Mouse (Mus musculus) midbrain, postnatal 0 days (tissue): ENCODE results near the gene Abca17. TPM values are rescaled to one million over a fixed set of nuclear protein-coding genes. Genes with fewer than 3 reads are reported as not detected.

Experiments
- ATAC-seq: fragments of 200-750 bp; cut with Nextera tagmentation; 2 replicates; pipeline ENCODE4 v1.8.0; 2017; ENCODE audit warnings: moderate number of reproducible peaks, mild to moderate bottlenecking, moderate TSS enrichment, moderate library complexity; ENCODE audit not compliant: low FRiP score
- DNase-seq: peaks from one replicate; pipeline ENCODE4 v3.0.0-alpha.2; 2015; ENCODE audit warnings: low spot score
- H3K27ac ChIP-seq: fragments of 300-500 bp; sonication (generic); 2 replicates; pipeline ENCODE4 v1.5.1; 2014; ENCODE audit warnings: low read depth, mild to moderate bottlenecking, low read length, mixed read lengths
- H3K27me3 ChIP-seq: fragments of 300-500 bp; sonication (generic); 2 replicates; pipeline ENCODE4 v1.6.1; 2014; ENCODE audit warnings: low read length, control low read depth, mixed read lengths; ENCODE audit not compliant: insufficient read depth
- H3K36me3 ChIP-seq: fragments of 300-500 bp; sonication (generic); 2 replicates; pipeline ENCODE4 v1.6.1; 2014; ENCODE audit warnings: low read length, control low read depth, mixed read lengths; ENCODE audit not compliant: insufficient read depth
- H3K4me1 ChIP-seq: fragments of 300-500 bp; sonication (generic); 2 replicates; pipeline ENCODE4 v1.6.1; 2014; ENCODE audit warnings: mild to moderate bottlenecking, control low read depth, antibody characterized with exemption, low read length, mixed read lengths; ENCODE audit not compliant: insufficient read depth
- H3K4me2 ChIP-seq: fragments of 300-500 bp; sonication (generic); 2 replicates; pipeline ENCODE4 v1.6.1; 2014; ENCODE audit warnings: low read depth, mild to moderate bottlenecking, low read length, mixed read lengths; ENCODE audit not compliant: poor library complexity, severe bottlenecking
- H3K4me3 ChIP-seq: fragments of 300-500 bp; sonication (generic); 2 replicates; pipeline ENCODE4 v1.5.1; 2014; ENCODE audit warnings: low read depth, mild to moderate bottlenecking, low read length, moderate library complexity
- H3K9ac ChIP-seq: fragments of 300-500 bp; sonication (generic); replicated peaks from 2 replicates; pipeline ENCODE4 v1.6.1; 2014; ENCODE audit warnings: mild to moderate bottlenecking, low read length, moderate library complexity, mixed read lengths; ENCODE audit not compliant: poor library complexity, severe bottlenecking
- H3K9me3 ChIP-seq: fragments of 300-500 bp; sonication (generic); 2 replicates; pipeline ENCODE4 v1.6.1; 2016; ENCODE audit warnings: low read length, control low read depth
- CTCF ChIP-seq: IDR thresholded peaks from 2 replicates; pipeline ENCODE4 v1.5.1; 2016; ENCODE audit warnings: antibody characterized with exemption, mild to moderate bottlenecking
- WGBS: fragments of 180-500 bp; shearing (Covaris S2); extraction: QIAGEN DNeasy Blood & Tissue Kit; methylation state at CpG from one replicate; pipeline ENCODE4 v1.1.7; 2014; 5-methylcytosine and 5-hydroxymethylcytosine counted together
- polyA plus RNA-seq: library from polyadenylated mRNA; unstranded; fragments of >200 nt; fragmentation: Nextera tagmentation; extraction: Ambion mirVana; gene quantifications from 2 replicates; pipeline ENCODE4 v1.2.1, GENCODE M21; 2015
- total RNA-seq: library from RNA; depleted of rRNA; stranded (reverse); fragments of >200 nt; gene quantifications from 2 replicates; pipeline ENCODE4 v1.2.3, GENCODE M21; 2014

The Abca17 gene
- total and polyA plus RNA-seq, 2 experiments from 2014 or later: 0.99 to 1.1 TPM

DNA sequence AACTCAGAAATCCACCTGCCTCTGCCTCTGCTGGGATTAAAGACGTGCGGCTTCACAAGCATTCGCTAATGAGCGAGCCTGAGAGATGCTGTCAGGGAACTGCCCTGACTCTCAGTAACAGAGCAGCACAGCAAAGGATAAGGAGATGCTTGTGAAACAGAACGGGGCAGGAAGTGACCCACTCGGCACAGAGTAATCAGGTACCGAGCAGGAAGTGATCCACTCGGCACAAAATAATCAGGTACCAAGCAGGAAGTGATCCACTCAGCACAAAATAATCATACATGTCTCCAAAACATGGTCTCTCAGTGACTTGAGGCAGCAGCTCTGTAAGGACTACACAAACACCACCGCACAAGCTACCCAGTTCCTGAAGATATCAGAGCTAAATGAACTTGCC lies 62.4 kb downstream of the Abca17 start:
- no peaks in the 10 kb centered on the region for H3K9me3 ChIP-seq
- no peak for TF ChIP-seq CTCF
- no peak overlapping the region for H3K27ac ChIP-seq
- no peaks in the 10 kb centered on the region for H3K4me1 ChIP-seq
- ATAC-seq (no peak), DNase-seq (no peak)
- H3K27me3 ChIP-seq: no peaks in the 10 kb centered on the region
- WGBS: 91% methylated on average over 9 of the region's 9 CpGs
- H3K36me3 ChIP-seq: no peaks in the 10 kb centered on the region
- no peak overlapping the region for H3K4me3 ChIP-seq
- no peak overlapping the region for H3K9ac ChIP-seq
- no peak overlapping the region for H3K4me2 ChIP-seq

DNA sequence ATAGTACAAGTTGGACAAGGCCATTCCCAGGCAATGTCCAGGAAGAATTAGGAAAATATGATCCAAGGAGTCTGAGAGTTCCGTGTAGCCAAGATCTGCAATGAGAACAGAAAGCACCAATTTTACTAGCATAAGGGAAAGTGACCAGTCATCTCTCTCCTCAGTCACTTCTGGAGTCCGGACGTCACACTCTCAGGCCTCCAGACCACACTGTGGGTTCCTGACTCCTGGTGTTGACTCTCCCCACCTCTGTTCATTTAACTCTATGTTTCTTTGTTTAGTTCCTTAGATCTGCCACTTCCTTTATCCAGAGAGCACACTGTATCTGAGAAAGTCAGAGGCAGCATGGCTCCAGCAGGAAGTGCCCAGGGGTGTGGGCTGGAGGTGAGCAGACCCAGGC lies 65.2 kb downstream of the Abca17 start:
- H3K27me3 ChIP-seq: no peaks in the 10 kb centered on the region
- no peak overlapping the region for H3K4me2 ChIP-seq
- no peak overlapping the region for H3K4me3 ChIP-seq
- DNase-seq (no peak), ATAC-seq (no peak)
- H3K36me3 ChIP-seq: no peaks in the 10 kb centered on the region
- no peak overlapping the region for H3K27ac ChIP-seq
- no peak overlapping the region for H3K9ac ChIP-seq
- no peak for TF ChIP-seq CTCF
- no peaks in the 10 kb centered on the region for H3K4me1 ChIP-seq
- WGBS: 67% methylated on average over 3 of the region's 3 CpGs
- H3K9me3 ChIP-seq: no peaks in the 10 kb centered on the region

DNA sequence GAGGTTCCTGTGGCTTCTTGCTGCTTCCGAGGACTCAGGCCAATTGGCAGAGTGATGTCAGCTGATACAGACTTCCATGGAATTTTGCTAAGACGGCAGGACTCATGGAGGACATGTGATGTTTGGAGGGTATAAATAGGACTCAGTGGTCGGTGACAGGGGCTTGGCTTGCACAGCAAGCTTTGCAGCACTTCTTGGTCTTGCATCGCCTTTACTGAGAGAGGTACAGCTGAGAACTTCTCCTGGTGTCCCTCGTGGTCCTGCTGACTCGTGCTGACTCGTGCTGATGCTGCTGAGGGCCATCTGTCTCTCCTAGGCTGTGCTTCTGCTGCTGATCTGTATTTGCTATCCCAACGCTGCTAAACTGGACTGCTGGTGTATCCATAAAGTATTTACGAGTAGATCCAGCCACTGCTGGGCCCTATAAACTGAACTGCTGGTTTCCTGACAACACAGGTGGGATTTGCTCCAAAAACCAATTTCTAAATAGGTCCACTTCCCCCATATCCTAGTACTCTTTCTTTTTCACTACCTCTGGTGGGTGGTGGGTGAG lies 67.5 kb downstream of the Abca17 start:
- Histone ChIP-seq H3K36me3 (no peaks in the 10 kb centered on the region), H3K27me3 (no peaks in the 10 kb centered on the region), H3K9ac (no peak overlapping the region), H3K27ac (no peak overlapping the region), H3K4me3 (no peak overlapping the region), H3K4me1 (no peaks in the 10 kb centered on the region), H3K9me3 (no peaks in the 10 kb centered on the region), H3K4me2 (no peak overlapping the region)
- no peak for TF ChIP-seq CTCF
- ATAC-seq (no peak), DNase-seq (no peak)
- 74% methylated on average over 9 of the region's 9 CpGs for WGBS

DNA sequence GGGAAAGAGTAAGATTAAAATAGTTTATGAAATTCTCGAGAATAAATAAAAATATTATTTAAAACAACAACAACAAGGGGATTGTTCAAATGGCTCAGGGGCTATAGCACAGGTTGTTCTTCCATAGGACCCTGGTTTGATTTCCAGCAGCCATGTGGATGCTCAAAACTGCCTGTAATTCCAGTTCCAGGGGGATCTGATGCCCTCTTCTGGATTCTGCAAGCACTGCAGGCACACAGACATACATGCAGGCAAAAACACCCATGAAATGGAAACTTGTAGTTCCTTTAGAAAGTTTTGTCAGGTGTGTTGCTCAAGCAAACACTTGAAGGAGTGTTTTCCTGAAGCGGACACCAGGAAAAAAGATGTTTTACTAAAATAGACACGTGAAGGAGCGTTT lies 68.2 kb downstream of the Abca17 start:
- Histone ChIP-seq H3K4me1 (no peaks in the 10 kb centered on the region), H3K27ac (no peak overlapping the region), H3K4me2 (no peak overlapping the region), H3K9ac (no peak overlapping the region), H3K36me3 (no peaks in the 10 kb centered on the region), H3K4me3 (no peak overlapping the region), H3K9me3 (no peaks in the 10 kb centered on the region), H3K27me3 (no peaks in the 10 kb centered on the region)
- ATAC-seq (no peak), DNase-seq (no peak)
- TF ChIP-seq CTCF: peak; percentile 22; the same call in 1 of the 2 replicates
- 70% methylated on average over 4 of the region's 4 CpGs for WGBS

DNA sequence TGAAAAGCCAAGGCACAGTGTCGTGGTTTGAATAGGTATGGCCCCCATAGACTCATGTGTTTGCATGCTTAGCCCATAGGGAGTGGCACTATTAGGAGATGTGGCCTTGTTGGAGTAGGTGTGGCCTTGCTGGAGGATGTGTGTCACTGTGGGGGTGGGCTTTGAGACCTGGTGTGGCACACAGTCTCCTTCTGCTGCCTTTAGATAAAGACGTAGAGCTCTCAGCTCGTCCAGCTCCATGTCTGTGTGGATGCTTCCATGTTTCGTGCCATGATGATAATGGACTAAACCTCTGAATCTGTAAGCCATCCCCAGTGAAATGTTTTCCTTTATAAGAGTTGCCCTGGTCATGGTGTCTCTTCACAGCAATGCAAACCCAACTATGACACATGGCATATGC lies 71.0 kb downstream of the Abca17 start:
- no peak overlapping the region for H3K9ac ChIP-seq
- no peak for DNase-seq
- ATAC-seq: no peak
- 87% methylated on average over 4 of the region's 4 CpGs for WGBS
- H3K27ac ChIP-seq: no peak overlapping the region
- no peaks in the 10 kb centered on the region for H3K36me3 ChIP-seq
- H3K27me3 ChIP-seq: no peaks in the 10 kb centered on the region
- no peaks in the 10 kb centered on the region for H3K4me1 ChIP-seq
- H3K9me3 ChIP-seq: no peaks in the 10 kb centered on the region
- TF ChIP-seq CTCF: no peak
- H3K4me2 ChIP-seq: no peak overlapping the region
- H3K4me3 ChIP-seq: no peak overlapping the region

DNA sequence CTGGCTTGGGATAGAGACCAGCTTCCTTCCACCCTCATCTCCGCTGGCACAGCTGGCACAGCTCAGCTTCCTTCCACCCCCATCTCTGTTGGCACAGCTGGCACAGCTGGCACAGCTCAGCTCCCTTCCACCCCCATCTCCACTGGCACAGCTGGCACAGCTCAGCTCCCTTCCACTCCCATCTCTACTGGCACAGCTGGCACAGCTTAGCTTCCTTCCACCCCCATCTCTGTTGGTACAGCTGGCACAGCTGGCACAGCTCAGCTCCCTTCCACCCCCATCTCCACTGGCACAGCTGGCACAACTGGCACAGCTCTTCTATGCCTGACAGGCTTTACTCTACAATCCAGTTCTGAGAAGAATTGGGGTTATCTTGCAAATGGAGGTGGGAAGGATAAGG lies 83.7 kb downstream of the Abca17 start:
- H3K27ac ChIP-seq: no peak overlapping the region
- WGBS: 73% methylated on average over 1 of the region's 1 CpGs

More for the DNA sequence above, 83.7 kb downstream of the Abca17 start:
- Histone ChIP-seq H3K27me3 (no peaks in the 10 kb centered on the region), H3K4me2 (no peak overlapping the region), H3K4me1 (no peaks in the 10 kb centered on the region), H3K36me3 (no peaks in the 10 kb centered on the region), H3K9me3 (no peaks in the 10 kb centered on the region), H3K4me3 (no peak overlapping the region), H3K9ac (no peak overlapping the region)
- DNase-seq (no peak), ATAC-seq (no peak)
- TF ChIP-seq CTCF: no peak
